Mouse (Mus musculus): ENCODE data around the gene Tchp.

The Tchp gene

GRCm38 (mm10) chr5:114698044-114698746, 9.4 kb upstream of the Tchp start:
- DNase-seq: peak; percentile 93 to 94

- DNase-seq: no peak
Observed at GRCm38 (mm10) chr5:114699015-114699414, 8.5 kb upstream of the Tchp start.

DNA sequence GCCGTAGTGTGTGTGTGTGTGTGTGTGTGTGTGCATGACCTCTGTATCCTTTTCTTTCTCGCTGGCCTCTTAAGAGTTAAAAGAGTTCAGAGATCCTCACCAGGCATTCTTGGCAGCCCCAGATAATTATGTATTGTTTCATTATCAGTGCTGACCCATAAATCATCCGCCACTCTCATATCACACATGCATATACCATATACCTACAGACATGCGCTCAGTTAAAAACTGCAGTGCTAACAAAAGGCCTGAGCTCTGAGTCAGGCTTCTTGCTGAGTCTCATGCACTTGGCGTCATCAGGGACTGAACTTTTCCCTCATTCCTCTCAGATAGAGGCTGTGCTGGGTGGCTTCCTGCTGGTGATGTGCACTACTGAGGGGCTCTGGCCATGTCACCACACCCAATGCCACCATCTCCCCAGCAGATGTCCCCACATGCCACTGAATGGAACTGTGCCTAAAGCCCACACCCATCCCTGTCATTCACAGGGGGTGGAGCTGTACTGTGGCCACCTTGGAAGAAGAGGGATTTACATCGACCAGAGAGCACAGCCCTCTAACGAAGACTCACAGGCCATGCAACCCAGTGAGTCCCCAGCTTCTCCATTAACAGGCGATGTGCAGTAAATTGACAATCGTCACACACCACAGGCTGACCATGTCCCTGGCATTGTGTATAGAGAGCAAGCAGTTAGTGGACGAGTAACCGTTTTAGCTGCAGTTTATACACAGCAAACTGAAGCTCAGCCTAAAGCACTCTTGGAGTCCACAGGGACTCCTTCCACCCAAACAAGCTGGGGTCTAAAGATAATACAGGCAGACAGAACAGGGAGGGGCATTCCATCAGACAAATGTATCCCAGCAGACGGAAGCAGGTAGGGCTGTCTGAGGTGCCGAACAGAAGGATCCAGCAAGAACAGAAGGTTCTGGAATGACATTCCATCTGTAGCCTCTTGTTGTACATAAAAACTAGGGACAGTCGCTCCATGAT, 4.9 kb upstream of the Tchp start:
- DNase-seq: peak in 1 of 2 experiments; percentile 35

DNA sequence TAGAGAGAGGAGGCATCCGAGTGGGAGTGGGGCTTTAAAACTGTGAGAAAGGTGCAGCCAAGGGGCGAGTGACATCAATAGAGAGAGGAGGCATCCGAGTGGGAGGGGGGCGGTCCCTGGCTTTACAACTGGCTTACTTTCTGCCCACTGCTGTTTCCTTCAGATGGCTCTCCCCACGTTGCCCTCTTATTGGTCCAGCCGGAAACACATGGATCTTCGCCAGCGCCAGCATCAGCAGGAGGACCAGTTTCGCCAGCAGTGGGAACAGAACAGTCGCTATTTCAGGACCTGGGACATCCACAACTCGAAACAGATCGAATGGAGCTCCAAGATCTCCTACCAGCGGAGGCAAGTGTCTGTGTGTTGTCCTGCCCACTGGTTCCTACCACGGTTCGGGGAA, 931 bp downstream of the Tchp start:
- peak; percentile 56 to 57 for DNase-seq

DNA sequence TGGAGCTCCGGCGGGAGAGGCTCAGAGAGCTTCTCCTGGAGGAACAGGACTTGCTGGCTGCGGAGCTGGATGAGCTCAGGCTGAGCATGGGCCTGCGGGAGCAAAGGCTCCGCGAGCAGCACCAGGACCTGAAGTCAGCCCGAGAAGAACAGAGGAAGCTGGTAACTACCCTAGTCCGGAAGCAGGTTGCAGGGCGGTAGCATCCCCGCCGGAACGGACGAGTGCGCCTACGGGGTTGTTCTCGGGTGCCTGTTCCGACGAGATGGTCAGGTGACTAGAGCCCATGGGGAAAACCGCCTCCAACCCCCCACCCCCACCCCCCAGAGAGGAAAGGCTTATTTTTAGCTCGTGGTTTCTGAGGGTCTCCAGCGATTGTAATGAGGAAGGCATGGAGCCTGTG, 1.8 kb downstream of the Tchp start:
- no peak for DNase-seq

DNA sequence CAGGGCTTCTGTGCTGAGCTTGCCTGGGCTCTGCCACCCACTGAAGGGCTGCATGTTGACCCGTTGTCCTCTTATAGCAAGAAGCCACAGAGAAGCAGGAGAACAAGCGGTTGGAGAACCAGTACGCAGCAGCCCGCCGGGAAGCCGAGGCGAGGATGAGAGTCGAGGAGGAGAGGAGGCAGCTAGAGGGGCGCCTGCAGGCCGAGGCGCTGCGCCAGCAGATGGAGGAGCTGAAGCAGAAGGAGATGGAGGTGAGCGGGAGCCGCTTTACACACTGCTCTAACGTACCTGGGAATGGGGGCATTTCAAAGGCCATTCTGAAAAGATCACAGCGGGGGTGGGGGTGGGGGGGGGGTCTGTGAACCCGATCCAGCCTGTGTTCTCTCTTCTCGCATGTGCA, 7.0 kb downstream of the Tchp start:
- DNase-seq: no peak

GRCm38 (mm10) chr5:114717292-114717691, 9.7 kb downstream of the Tchp start:
- DNase-seq: no peak

DNA sequence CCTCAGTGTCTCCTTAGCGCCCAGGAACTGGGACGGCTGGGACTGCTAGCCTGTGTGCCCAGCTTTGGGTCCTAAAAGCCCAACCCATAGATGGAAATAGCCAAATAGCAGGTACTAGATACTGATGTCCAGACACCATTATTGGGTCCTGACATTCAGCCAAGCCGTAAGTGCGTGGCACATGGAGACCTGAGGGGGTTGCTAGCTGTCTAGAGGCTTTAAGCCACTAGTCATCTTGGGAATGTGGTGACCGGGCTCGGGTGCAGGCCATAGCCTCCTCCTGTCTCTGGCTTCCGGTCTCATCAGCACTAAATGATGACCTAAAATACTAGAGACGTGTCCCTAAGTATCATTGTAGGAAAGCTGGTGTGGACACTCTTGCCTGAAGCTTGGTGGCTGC, 10.4 kb downstream of the Tchp start:
- no peak for DNase-seq

GRCm38 (mm10) chr5:114718483-114718882, 10.9 kb downstream of the Tchp start:
- peak; percentile 89 for DNase-seq

DNA sequence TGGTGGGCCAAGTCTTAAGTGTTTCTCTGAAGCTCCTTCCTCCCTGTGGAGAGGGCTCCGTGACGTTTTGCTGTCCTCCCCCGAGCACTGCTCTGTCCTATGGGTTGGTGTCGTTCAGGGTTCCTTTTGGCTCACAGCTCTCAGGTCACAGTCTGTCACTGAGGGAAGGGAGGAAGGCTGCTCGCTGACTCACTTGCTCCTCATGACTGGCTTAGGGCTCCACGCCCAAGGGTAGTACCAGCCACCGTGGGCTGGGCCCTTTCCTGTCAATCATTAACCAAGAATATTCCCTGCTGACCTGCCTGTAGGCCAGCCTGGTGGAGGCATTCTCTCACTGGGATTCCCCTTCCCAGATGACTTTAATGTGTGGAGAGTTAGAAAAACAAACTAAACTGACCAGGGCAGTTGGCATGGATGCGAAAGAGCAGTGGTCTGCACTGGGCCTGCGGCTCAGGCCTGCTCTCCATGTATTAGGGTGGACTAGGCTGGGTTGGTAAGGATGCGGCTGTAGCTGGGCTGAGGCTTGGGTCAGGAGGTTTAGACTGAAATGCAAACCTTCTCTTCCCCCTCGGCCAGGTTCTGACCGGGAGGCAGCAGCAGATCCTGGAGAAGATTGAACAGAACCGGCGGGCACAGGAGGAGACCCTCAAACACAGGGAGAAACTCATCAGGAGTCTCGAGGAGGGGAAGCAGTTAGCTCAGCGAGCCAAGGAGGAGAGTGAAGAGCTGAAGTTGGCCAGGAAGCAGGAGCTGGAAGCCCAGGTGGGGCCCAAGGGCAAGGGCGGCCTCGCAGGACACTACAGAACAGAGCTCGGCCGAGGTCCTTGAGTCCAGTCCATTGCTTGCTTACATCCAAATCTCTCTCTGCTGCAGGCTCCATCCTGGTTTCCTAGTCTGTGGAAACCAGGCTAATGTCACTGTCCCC, 11.7 kb downstream of the Tchp start:
- peak in 1 of 2 experiments; percentile 67 for DNase-seq

DNA sequence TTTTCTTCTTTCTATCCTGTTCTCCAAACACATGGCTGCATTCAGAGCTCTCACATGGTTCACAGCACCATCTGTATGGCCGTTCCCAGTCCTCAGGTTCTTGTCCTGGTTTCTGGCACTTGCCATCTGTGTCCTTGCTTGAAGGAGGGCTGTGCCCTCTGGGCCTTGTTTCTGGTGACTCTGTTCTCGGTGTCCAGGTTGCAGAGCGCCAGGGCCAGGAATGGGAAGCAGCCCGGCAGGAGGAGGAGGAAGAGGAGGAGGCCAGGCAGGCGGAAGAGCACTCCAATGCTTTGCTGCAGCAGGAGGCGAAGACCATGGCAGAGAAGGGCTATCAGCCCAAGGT, 12.3 kb downstream of the Tchp start:
- peak in 1 of 2 experiments; percentile 37 for DNase-seq

- DNase-seq: no peak
Observed at GRCm38 (mm10) chr5:114720784-114721183, 13.2 kb downstream of the Tchp start.

GRCm38 (mm10) chr5:114721969-114722368, 14.4 kb downstream of the Tchp start:
- DNase-seq: no peak

GRCm38 (mm10) chr5:114722846-114723245, 15.3 kb downstream of the Tchp start:
- no peak for DNase-seq

DNA sequence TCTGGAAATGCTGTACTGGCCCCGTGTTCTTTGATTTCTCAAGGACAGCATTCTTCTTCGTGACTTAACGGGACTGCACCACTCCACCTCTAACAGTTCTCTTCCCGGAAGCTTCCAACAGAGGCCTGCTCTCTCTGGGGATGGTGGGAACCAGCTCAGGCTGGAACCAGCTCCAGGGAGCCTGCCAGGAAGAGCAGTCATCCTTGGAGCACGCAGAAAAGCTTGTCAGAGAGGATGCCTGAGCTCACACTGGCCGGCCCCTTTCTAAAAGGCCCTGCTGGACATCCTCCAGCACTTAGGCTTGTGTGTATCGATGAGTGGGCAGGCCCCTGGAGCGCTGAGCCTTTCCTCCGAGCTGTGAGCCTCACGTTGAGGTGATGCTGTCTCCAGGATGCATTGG, 20.6 kb downstream of the Tchp start:
- DNase-seq: no peak

DNA sequence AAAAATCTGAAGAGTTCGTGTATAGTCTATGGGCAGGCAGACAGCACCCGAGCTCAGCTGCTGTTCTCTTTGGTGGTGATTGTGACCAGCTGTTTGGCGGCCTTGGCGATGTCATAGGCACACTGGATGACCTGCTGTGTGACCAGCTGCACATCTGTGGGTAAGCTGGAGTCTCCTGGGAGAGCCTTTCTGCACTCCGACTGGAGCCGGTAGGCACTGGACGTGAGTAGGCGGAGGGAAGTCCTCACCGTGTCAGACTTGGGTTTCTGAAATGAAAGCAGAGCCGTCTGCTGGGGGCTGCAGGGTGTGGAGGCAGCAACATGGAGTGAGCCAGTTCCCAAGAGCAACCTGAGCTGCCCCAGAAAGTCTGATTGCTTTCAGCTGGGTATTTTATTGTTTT, 22.6 kb downstream of the Tchp start:
- no peak for DNase-seq

DNA sequence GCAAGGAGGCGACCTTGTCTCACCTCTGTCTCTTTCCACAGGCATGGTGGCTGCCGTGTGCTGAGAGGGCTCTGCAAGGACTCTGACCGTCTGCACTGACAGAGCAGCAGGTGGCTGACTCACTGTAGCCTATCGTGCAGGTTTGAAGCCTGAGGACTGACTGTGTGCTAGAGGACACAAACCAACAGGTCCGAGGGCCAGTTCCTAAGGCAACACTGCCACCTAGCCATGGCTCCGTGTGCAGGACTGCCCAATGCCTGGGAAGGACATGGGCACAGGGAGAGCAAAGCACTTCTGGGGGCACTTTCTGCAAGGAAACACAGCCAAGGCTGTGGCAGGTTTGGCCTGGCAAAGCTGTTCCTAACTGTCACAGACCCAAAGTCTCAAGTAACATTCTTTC, 23.9 kb downstream of the Tchp start:
- DNase-seq: no peak

DNA sequence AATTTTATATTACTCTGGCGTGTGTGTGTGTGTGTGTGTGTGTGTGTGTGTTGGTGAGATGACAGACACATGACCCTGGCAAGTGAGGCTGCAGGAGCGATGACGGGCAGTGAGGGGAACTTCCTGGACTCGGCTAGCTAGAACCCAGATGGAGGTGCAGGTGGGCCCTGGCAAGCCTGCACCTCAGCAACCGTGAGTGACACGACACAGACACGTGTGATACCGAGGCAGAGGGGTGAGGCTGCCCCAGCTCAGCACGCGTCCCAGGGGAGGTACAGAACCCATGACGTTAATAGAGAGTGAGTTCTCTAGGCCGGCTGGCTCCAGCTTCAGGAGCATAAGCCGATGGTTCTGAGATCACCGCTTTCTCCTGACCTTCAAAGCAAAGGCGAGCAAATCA, 24.4 kb downstream of the Tchp start:
- DNase-seq: peak in 1 of 2 experiments; percentile 37

GRCm38 (mm10) chr5:114733606-114734005, 26.0 kb downstream of the Tchp start:
- no peak for DNase-seq

DNA sequence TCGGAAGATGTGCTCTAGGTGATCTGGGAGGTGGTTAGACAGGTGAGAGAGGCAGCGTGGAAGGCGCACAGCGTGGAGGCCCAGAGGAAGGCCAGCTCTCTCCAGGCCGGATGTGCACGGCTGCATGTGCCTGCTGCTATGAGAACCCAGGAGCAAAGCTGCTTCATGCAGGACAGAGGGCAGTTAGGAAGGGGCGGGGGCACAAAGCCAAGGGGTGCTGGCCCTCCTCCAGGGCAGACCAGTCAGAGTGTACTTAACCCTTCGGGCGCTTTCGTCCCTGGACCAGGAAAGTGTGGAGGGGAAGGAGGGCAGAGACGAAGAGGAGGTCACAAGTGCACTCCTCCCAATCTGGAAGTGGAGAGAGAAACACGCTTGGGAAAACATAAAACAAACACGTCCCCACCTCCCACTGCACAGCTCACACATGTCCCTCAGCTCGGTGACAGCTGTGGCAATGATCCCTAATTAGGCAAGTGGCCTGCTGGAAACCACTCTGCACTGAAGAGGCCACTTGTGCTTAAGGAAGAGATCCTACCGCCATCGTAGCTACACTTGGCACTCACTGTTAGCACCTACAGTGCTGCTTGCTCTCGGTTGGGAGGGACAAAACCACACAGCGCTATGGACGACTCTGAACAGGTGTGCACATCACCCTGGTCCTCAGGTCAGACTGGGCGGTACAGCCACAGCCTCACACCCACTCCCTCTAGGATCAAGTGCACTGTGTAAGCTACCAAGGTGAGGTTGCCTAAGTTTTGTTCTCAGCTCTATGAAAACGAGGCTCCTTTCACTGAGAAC, 29.7 kb downstream of the Tchp start:
- peak in 1 of 2 experiments; percentile 55 for DNase-seq

- DNase-seq: peak; percentile 58 to 63
Observed at GRCm38 (mm10) chr5:114738707-114739241, 31.2 kb downstream of the Tchp start.

- DNase-seq: no peak
Observed at GRCm38 (mm10) chr5:114740595-114740994, 33.0 kb downstream of the Tchp start.
